Comparison of ENCODE assay signal across 9 mouse cellular contexts in genomic region chr2:164441155-164441554, GRCm38 (mm10). TPM values are rescaled to one million over a fixed set of nuclear protein-coding genes. Genes with fewer than 3 reads are reported as not detected.
DNase-seq lines count a peak whose midpoint lies in the region; ATAC-seq and TF ChIP-seq lines count a peak whose summit lies in the region.
"Had no signal": no experiment of that assay in that cellular context is flagged by ENCODE, and none has a peak within 500 bp of the region (broad histone marks: within the 10 kb centered on the region; RNA-seq: fewer than 3 reads in every experiment).

No protein-coding gene starts in this region.

- WGBS in heart, embryonic 12.5 days, result 37% methylated on average over 8 of the region's 8 CpGs
- WGBS in bone marrow, adult 2 months, result 2% methylated on average over 8 of the region's 8 CpGs
- WGBS in kidney, adult 2 months, result 18% methylated on average over 8 of the region's 8 CpGs

- no peak for DNase-seq in heart, postnatal 25 days (ENCODE audit: low spot score)
- DNase-seq in kidney, adult 2 months, result peak; percentile 73
- no peak for DNase-seq in testis, postnatal 10 days (ENCODE audit: low spot score)
- no peak for DNase-seq in retina, embryonic 14.5 days (ENCODE audit: low spot score)
- DNase-seq in cerebellum, postnatal 25 days, result no peak

- peak overlapping the region; percentile 74; the same call in 1 of the 2 replicates for H3K4me3 ChIP-seq in heart, embryonic 12.5 days
- peak overlapping the region; percentile 58 for H3K4me3 ChIP-seq in bone marrow, adult 2 months (replicated peaks; ENCODE audit: control insufficient read depth, low read depth, low read length)
- H3K4me3 ChIP-seq in kidney, adult 2 months (ENCODE audit: insufficient read depth, low read depth, low read length), result peak overlapping the region; percentile 95

- H3K4me2 ChIP-seq in heart, embryonic 12.5 days, result peak overlapping the region; percentile 83

- H3K4me1 ChIP-seq in heart, embryonic 12.5 days (replicated peaks), result peaks cover 69% of the 10 kb centered on the region
- no peaks in the 10 kb centered on the region for H3K4me1 ChIP-seq in bone marrow, adult 2 months (ENCODE audit: control insufficient read depth, insufficient read depth, low read length)
- peaks cover 19% of the 10 kb centered on the region for H3K4me1 ChIP-seq in kidney, adult 2 months (ENCODE audit: control insufficient read depth, insufficient read depth, low read length)

- H3K9me3 ChIP-seq in heart, embryonic 12.5 days (replicated peaks), result no peaks in the 10 kb centered on the region

- H3K27ac ChIP-seq in heart, embryonic 12.5 days (ENCODE audit: poor library complexity, severe bottlenecking), result no peak overlapping the region
- H3K27ac ChIP-seq in bone marrow, adult 2 months (ENCODE audit: control insufficient read depth, insufficient read depth, low read depth, low read length, poor library complexity), result peak overlapping the region; percentile 65; the same call in 1 of the 2 replicates
- H3K27ac ChIP-seq in kidney, adult 2 months (ENCODE audit: insufficient read depth, low read depth, low read length), result peak overlapping the region; percentile 98

- no peak for ATAC-seq in heart, embryonic 12.5 days (ENCODE audit: insufficient number of reproducible peaks, low FRiP score)
- ATAC-seq in monocyte, adult 5-6 weeks (replicated peaks; ENCODE audit: insufficient number of reproducible peaks, low FRiP score, low TSS enrichment, poor library complexity, severe bottlenecking), result peak; percentile 71; the same call in 1 of the 2 replicates

- no peak for TF ChIP-seq POLR2A in bone marrow, adult 2 months (IDR thresholded peaks at IDR 0.05; ENCODE audit: borderline replicate concordance, control insufficient read depth, low read depth, low read length)
- no peak for TF ChIP-seq POLR2A in kidney, adult 2 months (IDR thresholded peaks at IDR 0.05; ENCODE audit: low read depth, low read length)

- H3K36me3 ChIP-seq in heart, embryonic 12.5 days, result no peaks in the 10 kb centered on the region
- H3K36me3 ChIP-seq in kidney, adult 2 months (ENCODE audit: control insufficient read depth, insufficient read depth, low read length), result no peaks in the 10 kb centered on the region; the same call in 1 of the 2 replicates

- intact Hi-C loops in heart, postnatal 25 days (cut with DNase I), result no loop called here

- TF ChIP-seq CTCF in bone marrow, adult 2 months (IDR thresholded peaks at IDR 0.05; ENCODE audit: control insufficient read depth, insufficient read depth, low read length), result no peak
- no peak for TF ChIP-seq CTCF in kidney, adult 2 months (conservative IDR thresholded peaks at IDR 0.05; ENCODE audit: insufficient read depth, insufficient read length, low read depth, low read length)

- H3K27me3 ChIP-seq in heart, embryonic 12.5 days (replicated peaks), result peaks cover 4% of the 10 kb centered on the region; the same call in 1 of the 2 replicates
- no peaks in the 10 kb centered on the region for H3K27me3 ChIP-seq in kidney, adult 2 months (replicated peaks; ENCODE audit: control insufficient read depth, insufficient read depth, low read length)

- peak overlapping the region; percentile 86 for H3K9ac ChIP-seq in heart, embryonic 12.5 days

RNA-seq across cellular contexts. Expression of gene Sdc4, which starts 2.5 kb away (rescaled TPM):
- 40.1 and 40.6 TPM in 2 replicates for polyA plus RNA-seq in heart, embryonic 12.5 days (2016; fragmentation: Nextera tagmentation; extraction: Ambion mirVana)
- total RNA-seq in heart, postnatal 25 days (2021), result 10 to 100 TPM; 19.7 to 22.4 TPM
- 12.6 and 22.1 TPM in 2 replicates for polyA plus RNA-seq in bone marrow, adult 2 months (2011; ENCODE audit: insufficient read depth, insufficient read length, low replicate concordance, missing spikeins)
- polyA plus RNA-seq in kidney, adult 2 months (2012; rRNA removed), result 194 and 212 TPM in 2 replicates
- total RNA-seq in monocyte, adult 5-6 weeks (2017), result 14.1 to 26.0 TPM (median 16.6 TPM) in 3 replicates

RNA-seq across cellular contexts. Expression of gene Sys1, which starts 15.6 kb away (rescaled TPM):
- polyA plus RNA-seq in heart, embryonic 12.5 days (2016; fragmentation: Nextera tagmentation; extraction: Ambion mirVana), result 36.4 and 40.3 TPM in 2 replicates
- total RNA-seq in heart, postnatal 25 days (2021), result 10 to 100 TPM; 22.2 to 26.8 TPM
- polyA plus RNA-seq in bone marrow, adult 2 months (2011; ENCODE audit: insufficient read depth, insufficient read length, low replicate concordance, missing spikeins), result 10.1 and 26.7 TPM in 2 replicates
- 94.5 and 122 TPM in 2 replicates for polyA plus RNA-seq in kidney, adult 2 months (2012; rRNA removed)
- 17.0 to 30.1 TPM (median 24.9 TPM) in 3 replicates for total RNA-seq in monocyte, adult 5-6 weeks (2017)

RNA-seq across cellular contexts. Expression of gene Gm20458, which starts 19.6 kb away (rescaled TPM):
- 11.8 and 16.9 TPM in 2 replicates for polyA plus RNA-seq in heart, embryonic 12.5 days (2016; fragmentation: Nextera tagmentation; extraction: Ambion mirVana)
- 1 to 10 TPM; 1.4 to 2.5 TPM for total RNA-seq in heart, postnatal 25 days (2021)
- not detected in 2 replicates for polyA plus RNA-seq in bone marrow, adult 2 months (2011; ENCODE audit: insufficient read depth, insufficient read length, low replicate concordance, missing spikeins)
- 22.1 and 23.4 TPM in 2 replicates for polyA plus RNA-seq in kidney, adult 2 months (2012; rRNA removed)
- 4.9 TPM in 1 of 3 replicates, not detected in the others for total RNA-seq in monocyte, adult 5-6 weeks (2017)

RNA-seq across cellular contexts. Expression of gene Trp53tg5, which starts 32.4 kb away (rescaled TPM):
- polyA plus RNA-seq in heart, embryonic 12.5 days (2016; fragmentation: Nextera tagmentation; extraction: Ambion mirVana), result 0.19 TPM in 1 of 2 replicates, not detected in the other
- total RNA-seq in heart, postnatal 25 days (2021), result not detected
- not detected in 2 replicates for polyA plus RNA-seq in bone marrow, adult 2 months (2011; ENCODE audit: insufficient read depth, insufficient read length, low replicate concordance, missing spikeins)
- 0.10 TPM in 1 of 2 replicates, not detected in the other for polyA plus RNA-seq in kidney, adult 2 months (2012; rRNA removed)
- 0.68 TPM in 1 of 3 replicates, not detected in the others for total RNA-seq in monocyte, adult 5-6 weeks (2017)
- polyA plus RNA-seq: neural tube, embryonic 11.5 days had no signal

RNA-seq across cellular contexts. Expression of gene Matn4, which starts 36.2 kb away (rescaled TPM):
- polyA plus RNA-seq in heart, embryonic 12.5 days (2016; fragmentation: Nextera tagmentation; extraction: Ambion mirVana), result 6.2 and 6.4 TPM in 2 replicates
- under 1 TPM; 0.42 to 0.52 TPM for total RNA-seq in heart, postnatal 25 days (2021)
- polyA plus RNA-seq in bone marrow, adult 2 months (2011; ENCODE audit: insufficient read depth, insufficient read length, low replicate concordance, missing spikeins), result 0.86 and 1.2 TPM in 2 replicates
- polyA plus RNA-seq in kidney, adult 2 months (2012; rRNA removed), result 1.4 and 2.6 TPM in 2 replicates
- total RNA-seq in monocyte, adult 5-6 weeks (2017), result not detected in 3 replicates

Comparison
In these comparisons a context has a peak if more than half of its experiments do, and no peak if none do; other contexts are left out.
1. RNA of gene Gm20458, which starts 19.6 kb away (polyA plus RNA-seq): 22.1 to 23.4 TPM in kidney, adult 2 months and 11.8 to 16.9 TPM in heart, embryonic 12.5 days; not detected in bone marrow, adult 2 months; every median in the first group is over 10 times any median in the second.
2. Peak in every context shown above with its lines, with median percentiles within 50 percentile points of each other: H3K4me3 ChIP-seq.